Mouse (Mus musculus) ES-Bruce4 (cell line): ENCODE measurements around the gene Adam11. TPM values are rescaled to one million over a fixed set of nuclear protein-coding genes. Genes with fewer than 3 reads are reported as not detected.

Experiments
- H3K27ac ChIP-seq: 2 replicates; pipeline ENCODE4 v1.5.1; 2012; ENCODE audit warnings: low read length, inconsistent platforms; ENCODE audit not compliant: insufficient read depth
- H3K27me3 ChIP-seq: 2 replicates; pipeline ENCODE4 v1.6.1; 2012; ENCODE audit warnings: mild to moderate bottlenecking, low read length, inconsistent platforms; ENCODE audit not compliant: control insufficient read depth, poor library complexity, insufficient read depth, severe bottlenecking
- H3K36me3 ChIP-seq: 2 replicates; pipeline ENCODE4 v1.6.1; 2012; ENCODE audit warnings: inconsistent platforms, mild to moderate bottlenecking, low read length, moderate library complexity; ENCODE audit not compliant: control insufficient read depth, poor library complexity, insufficient read depth, severe bottlenecking
- H3K4me1 ChIP-seq: one replicate; pipeline ENCODE4 v1.8.1; 2011; ENCODE audit warnings: low read length; ENCODE audit not compliant: control insufficient read depth, insufficient read depth
- H3K4me3 ChIP-seq: 2 replicates; pipeline ENCODE4 v1.5.1; 2011; ENCODE audit warnings: low read depth, mild to moderate bottlenecking, low read length
- H3K9ac ChIP-seq: 2 replicates; pipeline ENCODE4 v1.6.1; 2012; ENCODE audit warnings: low read depth, mild to moderate bottlenecking, inconsistent platforms; ENCODE audit not compliant: poor library complexity, severe bottlenecking
- H3K9me3 ChIP-seq: replicated peaks from 2 replicates; pipeline ENCODE4 v1.6.1; 2012; ENCODE audit warnings: mild to moderate bottlenecking, low read length, inconsistent platforms; ENCODE audit not compliant: control insufficient read depth, poor library complexity, insufficient read depth, severe bottlenecking
- CTCF ChIP-seq: IDR thresholded peaks from one replicate; pipeline ENCODE4 v1.8.1; 2011; ENCODE audit warnings: low read depth, low read length
- EP300 ChIP-seq: IDR thresholded peaks from 2 replicates; pipeline ENCODE4 v1.6.1; 2011; ENCODE audit warnings: low read depth, low read length; ENCODE audit not compliant: insufficient read depth
- POLR2A ChIP-seq: IDR thresholded peaks from one replicate; pipeline ENCODE4 v1.8.1; 2011; ENCODE audit warnings: low read length; ENCODE audit not compliant: insufficient read depth
- polyA plus RNA-seq: library from polyadenylated mRNA; stranded (reverse); fragments of >200 nt; gene quantifications from 2 replicates; pipeline ENCODE4 v1.2.4, GENCODE M21; 2011; ENCODE audit warnings: low read depth; ENCODE audit not compliant: missing spikeins, insufficient read depth, insufficient read length

Gene Adam11
- polyA plus RNA-seq, 1 experiment: 1.2 TPM

DNA sequence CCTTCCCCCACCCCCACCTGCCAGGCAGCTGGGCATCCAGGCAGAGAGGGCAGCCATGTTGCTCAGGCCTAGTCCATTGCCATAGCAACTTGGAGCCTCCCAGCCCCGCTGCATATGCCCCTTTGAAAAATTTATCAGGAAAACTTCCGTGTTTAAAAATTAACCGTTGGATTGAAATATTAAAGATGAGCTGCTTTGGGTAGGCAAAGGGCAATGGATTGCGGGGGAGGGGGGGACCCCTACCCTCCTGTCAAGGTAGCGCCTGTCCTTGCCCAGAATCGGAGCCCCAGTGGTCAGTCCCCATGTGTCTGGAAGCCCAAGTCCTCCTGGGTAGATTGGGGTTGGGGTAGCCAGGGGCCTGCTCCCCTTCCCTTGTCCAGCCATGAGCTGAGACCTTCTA lies 7.9 kb downstream of the Adam11 start:
- H3K27me3 ChIP-seq: no peaks in the 10 kb centered on the region
- no peak overlapping the region for H3K4me3 ChIP-seq
- no peak overlapping the region for H3K9ac ChIP-seq
- H3K9me3 ChIP-seq: no peaks in the 10 kb centered on the region
- no peaks in the 10 kb centered on the region for H3K36me3 ChIP-seq
- H3K27ac ChIP-seq: no peak overlapping the region
- TF ChIP-seq EP300 (no peak), CTCF (no peak), POLR2A (no peak)
- peaks cover 2% of the 10 kb centered on the region for H3K4me1 ChIP-seq

GRCm38 (mm10) chr11:102769993-102770661 lies 8.9 kb downstream of the Adam11 start:
- H3K27ac ChIP-seq: no peak overlapping the region
- no peak overlapping the region for H3K9ac ChIP-seq
- H3K27me3 ChIP-seq: no peaks in the 10 kb centered on the region
- H3K4me3 ChIP-seq: no peak overlapping the region
- TF ChIP-seq EP300: no peak
- no peak for TF ChIP-seq CTCF
- no peak for TF ChIP-seq POLR2A
- peaks cover 2% of the 10 kb centered on the region for H3K4me1 ChIP-seq
- no peaks in the 10 kb centered on the region for H3K9me3 ChIP-seq
- H3K36me3 ChIP-seq: no peaks in the 10 kb centered on the region

DNA sequence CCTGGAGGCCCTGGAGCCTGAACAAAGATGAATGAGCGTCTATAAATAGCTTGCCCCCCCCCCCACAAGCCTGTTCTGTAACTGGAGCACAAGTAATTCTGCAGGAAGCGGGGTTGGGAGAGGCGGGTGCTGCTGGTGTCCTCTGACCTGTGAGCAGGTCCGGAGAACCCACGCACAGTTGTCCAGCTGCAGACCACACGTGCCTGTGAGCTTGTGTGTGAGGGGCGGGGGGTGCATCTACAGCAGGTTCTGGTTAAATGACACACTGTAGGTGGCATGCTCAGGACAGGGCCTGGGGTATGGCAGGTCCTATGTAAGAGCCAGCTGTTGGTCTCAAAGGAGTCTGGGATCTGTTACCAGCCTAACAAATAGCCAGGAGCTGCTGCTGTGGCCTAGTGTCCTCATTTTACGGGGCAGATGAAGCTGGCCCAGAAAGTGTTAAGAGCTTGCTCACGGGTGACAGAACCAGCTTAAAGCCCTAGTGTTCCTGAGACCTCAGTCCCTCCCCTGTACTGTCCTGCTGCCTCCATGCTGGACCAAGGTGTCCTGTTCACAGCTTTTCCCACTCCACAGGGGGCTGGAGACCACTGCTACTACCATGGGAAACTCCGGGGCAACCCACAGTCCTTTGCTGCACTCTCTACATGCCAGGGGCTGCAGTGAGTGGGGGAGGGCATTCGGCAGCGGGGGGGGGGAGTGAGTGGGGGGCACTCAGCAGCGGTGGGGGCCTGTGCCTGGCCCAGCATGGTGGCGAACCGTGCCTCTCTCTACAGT lies 9.6 kb downstream of the Adam11 start:
- TF ChIP-seq CTCF (no peak), EP300 (no peak), POLR2A (no peak)
- Histone ChIP-seq H3K27me3 (no peaks in the 10 kb centered on the region), H3K9ac (no peak overlapping the region), H3K9me3 (no peaks in the 10 kb centered on the region), H3K4me1 (peaks cover 2% of the 10 kb centered on the region), H3K27ac (no peak overlapping the region), H3K4me3 (no peak overlapping the region), H3K36me3 (no peaks in the 10 kb centered on the region)

DNA sequence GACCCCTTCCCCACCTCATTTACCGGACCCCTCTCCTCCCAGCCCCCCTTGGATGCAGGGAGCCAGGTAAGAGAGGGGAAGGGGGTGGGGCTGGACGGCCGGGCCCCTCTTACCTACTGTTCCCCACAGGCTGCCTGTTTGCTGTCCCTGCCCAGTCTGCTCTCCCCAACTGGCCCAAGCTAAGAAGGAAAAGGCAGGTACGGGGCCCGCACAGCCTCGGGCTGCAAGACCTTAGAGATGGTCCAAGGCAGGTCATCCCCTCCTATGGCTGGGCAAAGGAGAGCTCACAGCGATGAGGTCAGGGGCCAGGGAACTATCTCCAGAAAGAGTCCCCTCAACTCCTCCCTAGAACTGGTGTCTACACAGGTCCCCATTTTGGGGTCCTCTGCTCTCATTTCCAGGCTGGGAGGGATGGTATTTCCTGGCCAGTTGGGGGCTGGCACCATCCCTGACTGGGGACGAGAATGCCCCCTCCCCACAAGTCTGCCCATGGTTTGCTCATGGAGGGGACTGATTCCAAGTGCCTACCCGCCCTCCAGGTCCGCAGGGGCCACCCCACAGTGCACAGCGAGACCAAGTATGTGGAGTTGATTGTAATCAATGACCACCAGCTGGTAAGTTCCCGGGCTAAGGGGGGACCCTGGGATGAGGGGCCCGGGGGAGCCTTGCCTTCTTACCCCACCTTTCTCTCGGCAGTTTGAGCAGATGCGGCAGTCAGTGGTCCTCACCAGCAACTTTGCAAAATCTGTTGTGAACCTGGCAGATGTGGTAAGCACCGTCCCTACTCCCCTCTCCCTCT lies 10.9 kb downstream of the Adam11 start:
- no peaks in the 10 kb centered on the region for H3K36me3 ChIP-seq
- H3K9ac ChIP-seq: no peak overlapping the region
- H3K27me3 ChIP-seq: no peaks in the 10 kb centered on the region
- TF ChIP-seq CTCF (no peak), POLR2A (no peak), EP300 (no peak)
- no peaks in the 10 kb centered on the region for H3K9me3 ChIP-seq
- H3K4me1 ChIP-seq: peaks cover 2% of the 10 kb centered on the region
- no peak overlapping the region for H3K27ac ChIP-seq
- no peak overlapping the region for H3K4me3 ChIP-seq

DNA sequence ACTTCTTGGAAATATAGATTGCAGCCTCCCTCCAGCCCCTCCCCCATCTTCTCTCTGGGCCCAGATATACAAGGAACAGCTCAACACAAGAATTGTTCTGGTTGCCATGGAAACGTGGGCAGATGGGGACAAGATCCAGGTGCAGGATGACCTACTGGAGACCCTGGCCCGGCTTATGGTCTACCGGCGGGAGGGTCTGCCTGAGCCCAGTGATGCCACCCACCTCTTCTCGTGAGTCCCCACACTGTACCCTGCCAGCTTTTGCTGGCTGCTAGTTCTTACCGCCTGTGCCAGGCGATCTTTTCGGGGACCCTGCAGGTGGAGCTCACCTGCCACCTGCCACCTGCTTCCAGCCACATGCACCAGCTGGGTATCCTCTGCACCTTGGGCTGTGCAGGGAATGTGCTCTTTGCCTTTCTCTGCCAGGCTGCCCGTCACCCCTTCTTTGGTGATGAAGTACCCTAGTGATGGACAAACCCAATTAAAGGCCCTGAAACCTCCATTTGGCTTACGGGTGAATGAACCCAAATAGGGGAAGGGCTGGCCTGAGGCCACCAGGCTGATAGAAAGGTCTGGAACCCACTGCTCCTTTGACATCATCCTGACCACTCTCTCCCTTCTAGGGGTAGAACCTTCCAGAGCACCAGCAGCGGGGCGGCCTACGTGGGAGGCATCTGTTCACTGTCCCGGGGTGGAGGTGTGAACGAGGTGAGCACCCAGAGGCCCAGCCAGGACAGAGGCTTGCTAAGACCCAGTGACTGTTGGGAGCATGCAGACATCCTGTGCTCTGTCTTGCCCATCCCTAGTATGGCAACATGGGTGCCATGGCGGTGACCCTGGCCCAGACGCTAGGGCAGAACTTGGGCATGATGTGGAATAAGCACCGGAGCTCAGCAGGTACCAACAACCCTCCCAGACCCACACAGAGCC lies 11.8 kb downstream of the Adam11 start:
- Histone ChIP-seq H3K9me3 (no peaks in the 10 kb centered on the region), H3K27ac (no peak overlapping the region), H3K27me3 (no peaks in the 10 kb centered on the region), H3K36me3 (no peaks in the 10 kb centered on the region), H3K4me3 (no peak overlapping the region), H3K4me1 (peaks cover 2% of the 10 kb centered on the region), H3K9ac (no peak overlapping the region)
- TF ChIP-seq POLR2A (no peak), CTCF (no peak), EP300 (no peak)
